Mouse (Mus musculus) midbrain, embryonic 16.5 days (tissue): Measurements from ENCODE around the gene 1700015G11Rik. TPM values are rescaled to one million over a fixed set of nuclear protein-coding genes. Genes with fewer than 3 reads are reported as not detected.

ENCODE experiments used
- ATAC-seq: fragments of 200-750 bp; cut with Nextera tagmentation; 2 replicates; pipeline ENCODE4 v1.8.0; 2017; ENCODE audit warnings: moderate TSS enrichment
- H3K27ac ChIP-seq: fragments of 300-500 bp; sonication (generic); 2 replicates; pipeline ENCODE4 v1.5.1; 2014; ENCODE audit warnings: mild to moderate bottlenecking, low read length, mixed read lengths
- H3K27me3 ChIP-seq: fragments of 300-500 bp; sonication (generic); 2 replicates; pipeline ENCODE4 v1.6.1; 2014; ENCODE audit warnings: low read depth, low read length, mixed read lengths; ENCODE audit not compliant: control insufficient read depth, insufficient read depth
- H3K36me3 ChIP-seq: fragments of 300-500 bp; sonication (generic); 2 replicates; pipeline ENCODE4 v1.6.1; 2014; ENCODE audit warnings: mild to moderate bottlenecking, low read length, moderate library complexity, mixed read lengths; ENCODE audit not compliant: control insufficient read depth, insufficient read depth
- H3K4me1 ChIP-seq: fragments of 300-500 bp; sonication (generic); 2 replicates; pipeline ENCODE4 v1.6.1; 2014; ENCODE audit warnings: mild to moderate bottlenecking, low read length, mixed read lengths; ENCODE audit not compliant: control insufficient read depth, insufficient read depth
- H3K4me2 ChIP-seq: fragments of 300-500 bp; sonication (generic); 2 replicates; pipeline ENCODE4 v1.6.1; 2014; ENCODE audit warnings: mild to moderate bottlenecking, low read length, mixed read lengths
- H3K4me3 ChIP-seq: fragments of 300-500 bp; sonication (generic); 2 replicates; pipeline ENCODE4 v1.5.1; 2014; ENCODE audit warnings: low read depth, mild to moderate bottlenecking, low read length, moderate library complexity, mixed read lengths
- H3K9ac ChIP-seq: fragments of 300-500 bp; sonication (generic); 2 replicates; pipeline ENCODE4 v1.6.1; 2014; ENCODE audit warnings: low read depth, low read length, mixed read lengths
- H3K9me3 ChIP-seq: fragments of 300-500 bp; sonication (generic); replicated peaks from 2 replicates; pipeline ENCODE4 v1.6.1; 2014; ENCODE audit warnings: mild to moderate bottlenecking, low read length, mixed read lengths; ENCODE audit not compliant: control insufficient read depth, poor library complexity, severe bottlenecking
- WGBS: fragments of 180-500 bp; shearing (Covaris S2); extraction: QIAGEN DNeasy Blood & Tissue Kit; methylation state at CpG from one replicate; pipeline ENCODE4 v1.1.7; 2014; 5-methylcytosine and 5-hydroxymethylcytosine counted together
- polyA plus RNA-seq: library from polyadenylated mRNA; unstranded; fragments of >200 nt; fragmentation: Nextera tagmentation; extraction: Ambion mirVana; gene quantifications from 2 replicates; pipeline ENCODE4 v1.2.1, GENCODE M21; 2015

Gene 1700015G11Rik
- polyA plus RNA-seq: not detected in 2 replicates

- 84% methylated on average over 3 of the region's 3 CpGs for WGBS
- no peak within 1 kb of the TSS for H3K9ac ChIP-seq
- H3K9me3 ChIP-seq: no peaks in the 10 kb centered on the region
- no peaks in the 10 kb centered on the region for H3K36me3 ChIP-seq
- ATAC-seq: no peak
- no peak within 1 kb of the TSS for H3K4me3 ChIP-seq
- no peaks in the 10 kb centered on the region for H3K4me1 ChIP-seq
- H3K27ac ChIP-seq: no peak within 1 kb of the TSS
- H3K27me3 ChIP-seq: no peaks in the 10 kb centered on the region
- H3K4me2 ChIP-seq: no peak within 1 kb of the TSS
These were observed at the start of gene 1700015G11Rik for GRCm38 (mm10) chr7:52015628-52016027. Gene 1700015G11Rik, minus strand, starts transcription at chr7:52015728.

GRCm38 (mm10) chr7:52056954-52057353 is 41.4 kb upstream of the 1700015G11Rik start:
- H3K4me2 ChIP-seq: no peak overlapping the region
- H3K9me3 ChIP-seq: no peaks in the 10 kb centered on the region
- no peaks in the 10 kb centered on the region for H3K4me1 ChIP-seq
- H3K9ac ChIP-seq: no peak overlapping the region
- 55% methylated on average over 2 of the region's 2 CpGs for WGBS
- H3K36me3 ChIP-seq: no peaks in the 10 kb centered on the region
- H3K27me3 ChIP-seq: no peaks in the 10 kb centered on the region
- ATAC-seq: no peak
- H3K27ac ChIP-seq: no peak overlapping the region
- no peak overlapping the region for H3K4me3 ChIP-seq

- 53% methylated on average over 4 of the region's 4 CpGs for WGBS
- no peaks in the 10 kb centered on the region for H3K36me3 ChIP-seq
- H3K27ac ChIP-seq: no peak overlapping the region
- H3K4me3 ChIP-seq: no peak overlapping the region
- no peaks in the 10 kb centered on the region for H3K4me1 ChIP-seq
- no peak overlapping the region for H3K9ac ChIP-seq
- no peaks in the 10 kb centered on the region for H3K9me3 ChIP-seq
- no peaks in the 10 kb centered on the region for H3K27me3 ChIP-seq
- peak; percentile 84; the same call in 1 of the 2 replicates for ATAC-seq
- H3K4me2 ChIP-seq: no peak overlapping the region
These were observed 40.7 kb upstream of the 1700015G11Rik start for GRCm38 (mm10) chr7:52056274-52056673.

GRCm38 (mm10) chr7:52055831-52056230 is 40.3 kb upstream of the 1700015G11Rik start:
- Histone ChIP-seq H3K9me3 (no peaks in the 10 kb centered on the region), H3K27ac (no peak overlapping the region), H3K36me3 (no peaks in the 10 kb centered on the region), H3K27me3 (no peaks in the 10 kb centered on the region), H3K4me1 (no peaks in the 10 kb centered on the region), H3K4me2 (no peak overlapping the region), H3K9ac (no peak overlapping the region), H3K4me3 (no peak overlapping the region)
- 66% methylated on average over 2 of the region's 2 CpGs for WGBS
- ATAC-seq: no peak

- Histone ChIP-seq H3K27ac (no peak overlapping the region), H3K36me3 (no peaks in the 10 kb centered on the region), H3K9ac (no peak overlapping the region), H3K4me2 (no peak overlapping the region), H3K4me1 (no peaks in the 10 kb centered on the region), H3K4me3 (no peak overlapping the region), H3K9me3 (no peaks in the 10 kb centered on the region; the same call in 1 of the 2 replicates), H3K27me3 (no peaks in the 10 kb centered on the region)
- WGBS: 41% methylated on average over 8 of the region's 8 CpGs
- peak; percentile 82; the same call in 1 of the 2 replicates for ATAC-seq
These were observed 22.4 kb upstream of the 1700015G11Rik start for GRCm38 (mm10) chr7:52037600-52038582.

GRCm38 (mm10) chr7:52024050-52024626 is 8.6 kb upstream of the 1700015G11Rik start:
- Histone ChIP-seq H3K27ac (no peak overlapping the region), H3K9ac (no peak overlapping the region), H3K36me3 (no peaks in the 10 kb centered on the region), H3K4me1 (no peaks in the 10 kb centered on the region), H3K9me3 (no peaks in the 10 kb centered on the region), H3K4me2 (no peak overlapping the region), H3K4me3 (no peak overlapping the region), H3K27me3 (no peaks in the 10 kb centered on the region)
- ATAC-seq: no peak
- 80% methylated on average over 5 of the region's 5 CpGs for WGBS

- Histone ChIP-seq H3K4me2 (no peak overlapping the region), H3K36me3 (no peaks in the 10 kb centered on the region), H3K9ac (no peak overlapping the region), H3K27ac (no peak overlapping the region), H3K27me3 (no peaks in the 10 kb centered on the region), H3K4me3 (no peak overlapping the region), H3K4me1 (no peaks in the 10 kb centered on the region), H3K9me3 (no peaks in the 10 kb centered on the region)
- ATAC-seq: no peak
- WGBS: 92% methylated on average over 4 of the region's 4 CpGs
These were observed 6.5 kb upstream of the 1700015G11Rik start for GRCm38 (mm10) chr7:52022039-52022438.

- no peaks in the 10 kb centered on the region for H3K4me1 ChIP-seq
- H3K4me3 ChIP-seq: no peak overlapping the region
- 86% methylated on average over 1 of the region's 1 CpGs for WGBS
- no peaks in the 10 kb centered on the region for H3K9me3 ChIP-seq
- H3K27ac ChIP-seq: no peak overlapping the region
- no peaks in the 10 kb centered on the region for H3K36me3 ChIP-seq
- no peak for ATAC-seq
- H3K4me2 ChIP-seq: no peak overlapping the region
- no peaks in the 10 kb centered on the region for H3K27me3 ChIP-seq
- H3K9ac ChIP-seq: no peak overlapping the region
These were observed 348 bp downstream of the 1700015G11Rik start for GRCm38 (mm10) chr7:52015180-52015579.

- Histone ChIP-seq H3K9ac (no peak overlapping the region), H3K27me3 (no peaks in the 10 kb centered on the region), H3K27ac (no peak overlapping the region), H3K9me3 (no peaks in the 10 kb centered on the region), H3K4me2 (no peak overlapping the region), H3K4me1 (no peaks in the 10 kb centered on the region), H3K4me3 (no peak overlapping the region), H3K36me3 (no peaks in the 10 kb centered on the region)
- no peak for ATAC-seq
- WGBS: 82% methylated on average over 7 of the region's 7 CpGs
These were observed 2.1 kb downstream of the 1700015G11Rik start for GRCm38 (mm10) chr7:52013457-52013856.
